Mouse (Mus musculus): ENCODE data around the gene Qars. TPM values are rescaled to one million over a fixed set of nuclear protein-coding genes. Genes with fewer than 3 reads are reported as not detected.

Qars gene
- polyA plus RNA-seq, 1 experiment from 2014 or later, result 111 TPM

- Histone ChIP-seq H3K9ac (peak overlapping the region; percentile 30; the same call in 1 of the 2 replicates), H3K4me2 (peak overlapping the region; percentile 69), H3K36me3 (peaks cover 30% of the 10 kb centered on the region), H3K27me3 (no peaks in the 10 kb centered on the region), H3K9me3 (replicated peaks) (no peaks in the 10 kb centered on the region), H3K27ac (peak overlapping the region; percentile 93), H3K4me1 (peaks cover 29% of the 10 kb centered on the region), H3K4me3 (replicated peaks) (peak overlapping the region; percentile 43)
- under 1% methylated on average over 20 of the region's 20 CpGs for WGBS
- ATAC-seq (replicated peaks; ENCODE audit: low FRiP score), result peak; percentile 83
Measured at GRCm38 (mm10) chr9:108478638-108479156, 28.8 kb upstream of the Qars start.

GRCm38 (mm10) chr9:108479241-108479640 lies 28.3 kb upstream of the Qars start:
- Histone ChIP-seq H3K9ac (no peak overlapping the region), H3K4me1 (peaks cover 29% of the 10 kb centered on the region), H3K4me2 (peak overlapping the region; percentile 69), H3K4me3 (replicated peaks) (peak overlapping the region; percentile 60), H3K36me3 (peaks cover 35% of the 10 kb centered on the region), H3K27me3 (no peaks in the 10 kb centered on the region), H3K27ac (peak overlapping the region; percentile 93), H3K9me3 (replicated peaks) (no peaks in the 10 kb centered on the region)
- WGBS, result 38% methylated on average over 11 of the region's 11 CpGs
- peak; percentile 3; the same call in 1 of the 2 replicates for ATAC-seq (replicated peaks; ENCODE audit: low FRiP score)

- peak within 1 kb of the TSS; percentile 55 for H3K9ac ChIP-seq
- peak within 1 kb of the TSS; percentile 93 for H3K27ac ChIP-seq
- H3K4me3 ChIP-seq (replicated peaks), result peak within 1 kb of the TSS; percentile 60
- ATAC-seq (replicated peaks; ENCODE audit: low FRiP score), result peak; percentile 70
- H3K4me1 ChIP-seq, result peaks cover 29% of the 10 kb centered on the region
- peak within 1 kb of the TSS; percentile 69 for H3K4me2 ChIP-seq
- WGBS, result 6% methylated on average over 10 of the region's 10 CpGs
- no peaks in the 10 kb centered on the region for H3K27me3 ChIP-seq
- H3K36me3 ChIP-seq, result peaks cover 41% of the 10 kb centered on the region
- no peaks in the 10 kb centered on the region for H3K9me3 ChIP-seq (replicated peaks)
Measured at GRCm38 (mm10) chr9:108479721-108480351, 27.7 kb upstream of the Qars start, which contains the start of gene Lamb2. TSS of gene Lamb2 (plus strand) at chr9:108479736.

GRCm38 (mm10) chr9:108480813-108481519 lies 26.5 kb upstream of the Qars start:
- H3K27ac ChIP-seq, result no peak overlapping the region
- 0 out of 2 replicates have a peak overlapping the region, but pooled peaks have one; percentile 55 for H3K9ac ChIP-seq
- H3K36me3 ChIP-seq, result peaks cover 53% of the 10 kb centered on the region
- peak overlapping the region; percentile 69 for H3K4me2 ChIP-seq
- peaks cover 29% of the 10 kb centered on the region for H3K4me1 ChIP-seq
- ATAC-seq (replicated peaks; ENCODE audit: low FRiP score), result no peak
- H3K4me3 ChIP-seq (replicated peaks), result peak overlapping the region; percentile 60
- H3K9me3 ChIP-seq (replicated peaks), result no peaks in the 10 kb centered on the region
- 91% methylated on average over 28 of the region's 28 CpGs for WGBS
- H3K27me3 ChIP-seq, result no peaks in the 10 kb centered on the region

GRCm38 (mm10) chr9:108481520-108482210 lies 25.8 kb upstream of the Qars start:
- no peaks in the 10 kb centered on the region for H3K27me3 ChIP-seq
- no peak for ATAC-seq (replicated peaks; ENCODE audit: low FRiP score)
- H3K36me3 ChIP-seq, result peaks cover 60% of the 10 kb centered on the region
- no peak overlapping the region for H3K4me3 ChIP-seq (replicated peaks)
- H3K4me2 ChIP-seq, result 0 out of 2 replicates have a peak overlapping the region, but pooled peaks have one; percentile 69
- no peak overlapping the region for H3K9ac ChIP-seq
- peaks cover 29% of the 10 kb centered on the region for H3K4me1 ChIP-seq
- H3K27ac ChIP-seq, result no peak overlapping the region
- 92% methylated on average over 19 of the region's 19 CpGs for WGBS
- H3K9me3 ChIP-seq (replicated peaks), result no peaks in the 10 kb centered on the region

- H3K4me3 ChIP-seq (replicated peaks), result no peak overlapping the region
- H3K27me3 ChIP-seq, result no peaks in the 10 kb centered on the region
- H3K4me2 ChIP-seq, result no peak overlapping the region
- no peaks in the 10 kb centered on the region for H3K9me3 ChIP-seq (replicated peaks)
- peaks cover 75% of the 10 kb centered on the region for H3K36me3 ChIP-seq
- no peak overlapping the region for H3K9ac ChIP-seq
- H3K27ac ChIP-seq, result no peak overlapping the region
- no peak for ATAC-seq (replicated peaks; ENCODE audit: low FRiP score)
- WGBS, result 90% methylated on average over 18 of the region's 18 CpGs
- peaks cover 26% of the 10 kb centered on the region for H3K4me1 ChIP-seq
Measured at GRCm38 (mm10) chr9:108483051-108483790, 24.3 kb upstream of the Qars start.

- 94% methylated on average over 15 of the region's 15 CpGs for WGBS
- Histone ChIP-seq H3K4me1 (peaks cover 24% of the 10 kb centered on the region), H3K4me3 (replicated peaks) (no peak overlapping the region), H3K36me3 (peaks cover 83% of the 10 kb centered on the region), H3K9ac (no peak overlapping the region), H3K27me3 (no peaks in the 10 kb centered on the region), H3K4me2 (no peak overlapping the region), H3K9me3 (replicated peaks) (no peaks in the 10 kb centered on the region), H3K27ac (no peak overlapping the region)
- no peak for ATAC-seq (replicated peaks; ENCODE audit: low FRiP score)
Measured at GRCm38 (mm10) chr9:108484021-108484420, 23.5 kb upstream of the Qars start.

GRCm38 (mm10) chr9:108485301-108485875 lies 22.1 kb upstream of the Qars start:
- Histone ChIP-seq H3K4me3 (replicated peaks) (no peak overlapping the region), H3K4me2 (no peak overlapping the region), H3K27ac (no peak overlapping the region), H3K36me3 (peaks cover 92% of the 10 kb centered on the region), H3K9me3 (replicated peaks) (no peaks in the 10 kb centered on the region), H3K9ac (no peak overlapping the region), H3K4me1 (peaks cover 22% of the 10 kb centered on the region), H3K27me3 (no peaks in the 10 kb centered on the region)
- ATAC-seq (replicated peaks; ENCODE audit: low FRiP score), result no peak
- WGBS, result 96% methylated on average over 19 of the region's 19 CpGs

- H3K9me3 ChIP-seq (replicated peaks), result no peaks in the 10 kb centered on the region
- no peak overlapping the region for H3K4me3 ChIP-seq (replicated peaks)
- H3K4me1 ChIP-seq, result peaks cover 16% of the 10 kb centered on the region
- no peak overlapping the region for H3K9ac ChIP-seq
- H3K4me2 ChIP-seq, result no peak overlapping the region
- WGBS, result 95% methylated on average over 8 of the region's 8 CpGs
- no peak for ATAC-seq (replicated peaks; ENCODE audit: low FRiP score)
- H3K36me3 ChIP-seq, result peaks cover 79% of the 10 kb centered on the region
- no peaks in the 10 kb centered on the region for H3K27me3 ChIP-seq
- no peak overlapping the region for H3K27ac ChIP-seq
Measured at GRCm38 (mm10) chr9:108486973-108487530, 20.5 kb upstream of the Qars start.

- Histone ChIP-seq H3K4me2 (no peak overlapping the region), H3K36me3 (peaks cover 79% of the 10 kb centered on the region), H3K27me3 (no peaks in the 10 kb centered on the region), H3K27ac (no peak overlapping the region), H3K4me1 (peaks cover 21% of the 10 kb centered on the region), H3K9ac (no peak overlapping the region), H3K9me3 (replicated peaks) (no peaks in the 10 kb centered on the region), H3K4me3 (replicated peaks) (no peak overlapping the region)
- no peak for ATAC-seq (replicated peaks; ENCODE audit: low FRiP score)
- WGBS, result 90% methylated on average over 17 of the region's 17 CpGs
Measured at GRCm38 (mm10) chr9:108488403-108488802, 19.1 kb upstream of the Qars start.

- H3K9me3 ChIP-seq (replicated peaks), result no peaks in the 10 kb centered on the region
Measured at GRCm38 (mm10) chr9:108489215-108489614, 18.3 kb upstream of the Qars start.

More at GRCm38 (mm10) chr9:108489215-108489614, 18.3 kb upstream of the Qars start:
- Histone ChIP-seq H3K4me3 (replicated peaks) (no peak overlapping the region), H3K27me3 (no peaks in the 10 kb centered on the region), H3K36me3 (peaks cover 79% of the 10 kb centered on the region), H3K27ac (no peak overlapping the region), H3K4me1 (peaks cover 21% of the 10 kb centered on the region), H3K9ac (no peak overlapping the region), H3K4me2 (no peak overlapping the region)
- WGBS, result 95% methylated on average over 20 of the region's 20 CpGs
- no peak for ATAC-seq (replicated peaks; ENCODE audit: low FRiP score)

Data from kidney, embryonic 15.5 days (tissue).